Mouse (Mus musculus) liver, postnatal 0 days (tissue): ENCODE results near the gene Plxna4.

ENCODE experiments used
- CTCF ChIP-seq: sonication (generic); IDR thresholded peaks from 2 replicates; pipeline ENCODE4 v1.5.1; 2016; ENCODE audit warnings: antibody characterized with exemption, low read depth
- EP300 ChIP-seq: IDR thresholded peaks from 2 replicates; pipeline ENCODE4 v1.6.1; 2016; ENCODE audit warnings: antibody characterized with exemption, low read depth, mild to moderate bottlenecking

- TF ChIP-seq EP300 = no peak
- TF ChIP-seq CTCF = no peak
Observed at GRCm38 (mm10) chr6:32586821-32587135, 1.2 kb downstream of the Plxna4 start.
